Mouse (Mus musculus): ENCODE data around the gene F2.
"Not testable (repeated sequence)": the region's sequence is repeated elsewhere in the genome, so short reads cannot be mapped to it uniquely, and the experiment has no call there.

F2 gene

DNA sequence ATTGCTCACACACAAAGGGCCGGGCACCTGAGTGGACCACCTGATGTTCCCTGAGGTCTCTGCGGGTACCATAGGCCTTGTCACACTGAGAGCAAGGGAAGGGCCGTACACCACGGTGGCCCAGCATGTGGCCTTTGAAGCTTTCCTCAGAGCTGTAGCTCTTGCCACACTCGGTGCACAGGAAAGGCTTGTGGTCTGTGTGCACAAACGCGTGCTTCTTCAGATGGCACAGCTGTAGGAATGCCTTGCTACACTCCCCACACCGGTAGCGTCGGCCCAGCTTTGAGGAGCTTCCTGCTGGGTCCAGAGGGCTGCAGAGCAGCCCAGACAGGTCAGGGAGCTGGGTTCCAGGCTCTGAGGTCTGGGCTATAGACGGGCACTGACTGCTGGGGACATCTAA, 9.6 kb upstream of the F2 start:
- DNase-seq (ENCODE audit: low spot score) = no peak

DNA sequence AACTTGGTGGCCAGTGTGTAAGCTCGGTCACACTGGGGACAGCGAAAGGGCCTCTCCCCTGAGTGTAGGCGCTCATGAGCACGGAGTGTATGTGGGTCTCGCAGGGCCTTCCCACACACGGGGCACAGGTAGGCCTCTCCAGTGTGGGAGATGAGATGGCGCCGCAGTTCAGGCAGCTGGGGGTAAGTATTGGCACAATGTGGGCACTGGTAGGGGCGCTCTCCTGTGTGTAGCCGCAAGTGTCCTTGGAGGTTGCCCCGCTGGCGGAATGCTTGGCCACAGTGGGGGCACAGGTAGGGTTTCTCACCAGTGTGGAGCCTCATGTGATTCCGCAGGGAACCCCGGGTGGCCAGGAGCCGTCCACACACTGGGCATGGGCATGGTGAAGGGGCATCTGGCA, 9.1 kb upstream of the F2 start:
- DNase-seq (ENCODE audit: low spot score) = no peak

- no peak for DNase-seq (ENCODE audit: low spot score)
Measured at GRCm38 (mm10) chr2:91644021-91644420, 7.8 kb upstream of the F2 start.

DNA sequence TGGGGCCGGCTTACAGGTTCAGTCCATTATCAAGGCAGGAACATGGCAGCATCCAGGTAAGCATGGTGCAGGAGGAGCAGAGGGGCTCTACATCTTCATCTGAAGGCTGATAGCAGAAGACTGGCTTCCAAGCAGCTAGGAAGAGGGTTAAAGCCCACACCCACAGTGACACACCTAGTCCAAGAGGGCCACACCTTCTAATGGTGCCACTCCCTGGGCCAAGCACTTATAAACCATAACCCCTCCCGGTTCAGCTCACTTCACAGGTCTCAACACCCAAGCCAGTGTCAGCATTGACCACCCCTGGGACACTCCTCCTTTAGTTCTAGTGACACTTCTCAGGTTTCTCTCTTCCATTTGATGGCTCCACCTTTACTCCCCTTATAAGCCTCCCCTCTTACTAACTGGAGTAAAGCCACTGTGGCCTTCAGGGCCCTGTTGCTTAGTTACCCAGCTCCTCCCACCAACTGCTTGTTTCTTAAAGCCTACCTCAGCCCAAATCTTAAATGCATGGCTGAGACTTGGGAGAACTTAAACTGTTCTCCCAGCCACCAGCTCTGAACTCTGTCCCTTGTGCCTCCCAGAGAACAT, 6.7 kb upstream of the F2 start:
- DNase-seq (ENCODE audit: low spot score) = no peak

GRCm38 (mm10) chr2:91638931-91639330, 2.7 kb upstream of the F2 start:
- no peak for DNase-seq (ENCODE audit: low spot score)

- DNase-seq (ENCODE audit: low spot score) = no peak
Measured at GRCm38 (mm10) chr2:91636727-91637338, 619 bp upstream of the F2 start.

DNA sequence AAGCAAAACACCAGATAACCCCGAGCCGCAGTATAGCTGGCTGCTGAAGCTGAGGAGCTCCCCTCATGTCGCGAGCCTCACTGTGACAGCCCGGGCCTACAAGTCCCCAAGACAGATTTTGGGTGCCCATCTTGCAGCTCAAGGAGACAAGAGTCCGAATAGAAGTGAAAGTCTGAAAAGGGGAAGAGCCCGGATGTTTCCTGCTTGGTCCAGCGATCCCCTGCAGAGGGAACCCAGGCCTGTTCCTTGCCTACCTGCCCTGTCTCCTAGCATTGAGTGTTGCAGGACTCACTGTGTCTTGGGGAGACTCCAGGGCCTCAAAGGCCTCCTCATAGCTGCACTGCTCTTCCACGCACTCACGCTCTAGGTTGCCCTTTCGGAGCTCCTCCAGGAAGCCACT, 728 bp downstream of the F2 start:
- DNase-seq (ENCODE audit: low spot score) = no peak

- DNase-seq (ENCODE audit: low spot score) = no peak
Measured at GRCm38 (mm10) chr2:91634841-91635240, 1.4 kb downstream of the F2 start.

DNA sequence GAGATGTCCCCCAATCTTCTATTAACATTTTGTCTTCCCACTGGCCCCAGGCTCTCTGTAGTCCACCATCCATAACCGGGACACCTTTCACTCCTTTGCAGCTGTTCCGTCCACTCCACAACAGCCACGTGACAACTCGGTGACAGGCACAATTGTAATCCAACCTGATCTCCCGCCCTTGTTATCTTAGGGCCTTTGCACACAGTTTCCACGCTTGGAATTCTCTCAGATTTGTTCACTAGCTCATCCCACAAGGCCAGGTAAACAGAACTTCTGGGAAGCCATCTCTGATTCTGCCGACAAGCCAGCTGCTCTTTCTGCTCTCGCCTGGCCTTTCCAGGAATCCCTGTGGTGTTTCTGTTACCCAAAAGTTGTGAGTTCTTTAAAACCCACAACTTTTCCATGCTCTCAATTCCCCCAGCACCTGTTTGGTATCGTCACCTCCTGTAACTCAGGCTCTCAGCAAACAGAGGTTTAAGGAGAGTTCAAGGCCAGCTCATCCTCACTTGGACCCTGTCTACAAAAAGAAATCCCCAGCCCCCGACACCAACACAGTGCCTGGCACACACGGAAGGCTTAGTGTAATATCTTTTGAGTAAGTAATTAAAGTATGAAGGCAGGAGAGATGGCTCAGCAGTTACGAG, 2.8 kb downstream of the F2 start:
- DNase-seq (ENCODE audit: low spot score) = no peak

- no peak for DNase-seq (ENCODE audit: low spot score)
Measured at GRCm38 (mm10) chr2:91632316-91632715, 3.9 kb downstream of the F2 start.

- no peak for DNase-seq (ENCODE audit: low spot score)
Measured at GRCm38 (mm10) chr2:91631826-91632225, 4.4 kb downstream of the F2 start.

GRCm38 (mm10) chr2:91630384-91630783, 5.8 kb downstream of the F2 start:
- no peak for DNase-seq (ENCODE audit: low spot score)

GRCm38 (mm10) chr2:91629682-91630081, 6.5 kb downstream of the F2 start:
- no peak for DNase-seq (ENCODE audit: low spot score)

DNA sequence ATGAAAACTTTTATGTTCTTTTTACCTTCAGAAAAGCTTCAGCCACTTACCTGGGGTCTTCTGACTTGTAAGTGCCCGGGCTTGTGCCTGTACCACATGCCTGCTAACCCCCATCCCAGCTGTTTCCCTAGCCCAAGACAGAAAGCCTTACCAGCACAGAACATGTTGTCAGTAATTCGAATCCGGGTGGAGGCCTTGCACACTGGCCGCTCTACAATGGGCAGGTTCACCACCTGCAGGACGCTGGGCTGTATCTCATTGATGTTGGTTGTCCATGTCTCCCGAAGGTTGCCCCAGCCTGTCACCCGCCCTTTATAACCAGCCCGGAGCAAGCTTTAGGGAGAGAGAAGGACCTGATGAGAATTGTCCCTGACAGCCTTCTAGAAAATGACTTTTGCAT, 8.0 kb downstream of the F2 start:
- no peak for DNase-seq (ENCODE audit: low spot score)

DNA sequence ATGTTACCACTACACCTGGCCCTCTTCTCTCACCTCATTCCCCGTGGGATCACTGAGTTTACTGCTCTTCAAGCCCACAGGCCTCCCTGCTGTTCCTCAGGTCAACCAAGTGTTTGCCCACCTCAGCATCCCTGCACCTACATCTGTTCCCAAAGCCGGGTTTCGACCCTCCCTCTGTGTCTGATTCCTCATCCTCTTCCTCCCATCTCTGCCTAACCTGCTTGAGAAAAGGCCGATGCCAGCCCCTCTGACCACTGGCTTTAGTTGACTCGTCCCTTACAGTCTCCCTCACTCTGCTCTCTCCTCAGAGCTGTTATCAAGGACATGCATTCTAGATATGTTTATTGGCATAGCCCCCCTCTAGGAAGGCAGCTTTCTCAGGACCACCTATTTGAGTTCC, 8.7 kb downstream of the F2 start:
- DNase-seq (ENCODE audit: low spot score) = no peak

DNA sequence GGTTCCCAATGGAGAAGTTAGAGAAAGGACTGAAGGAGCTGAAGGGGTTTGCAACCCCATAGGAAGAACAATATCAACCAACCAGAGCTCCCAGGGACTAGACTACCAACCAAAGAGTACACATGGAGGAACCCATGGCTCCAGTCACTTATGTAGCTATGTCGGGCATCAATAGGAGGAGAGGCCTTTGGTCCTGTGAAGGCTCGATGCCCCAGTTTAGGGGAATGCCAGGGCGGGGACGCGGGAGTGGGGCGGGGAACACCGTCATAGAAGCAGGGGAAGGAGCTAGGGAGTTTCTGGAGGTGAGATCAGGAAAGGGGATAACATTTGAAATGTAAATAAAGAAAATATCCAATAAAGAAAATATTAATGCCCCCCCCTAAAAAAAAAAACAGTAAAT, 12.8 kb downstream of the F2 start:
- not testable (repeated sequence) for DNase-seq (ENCODE audit: low spot score)

DNA sequence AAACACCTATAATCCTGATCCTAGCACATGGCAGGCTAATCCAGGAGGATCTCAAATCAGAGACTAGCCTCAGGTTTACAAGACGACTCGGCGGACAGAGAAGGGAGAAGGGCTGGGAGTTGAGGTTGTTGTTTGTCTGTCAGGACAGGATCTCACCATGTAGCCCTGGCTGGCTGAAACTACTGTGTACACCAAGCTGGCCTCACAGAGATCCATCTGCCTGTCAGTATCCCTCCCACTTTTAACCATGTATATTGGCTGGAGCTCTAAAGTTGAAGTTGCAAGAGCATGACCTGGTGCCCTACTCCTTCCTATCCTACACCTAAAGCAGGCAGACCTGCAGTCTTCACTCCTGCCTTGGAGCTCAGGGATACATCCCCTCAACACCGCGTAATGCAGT, 13.9 kb downstream of the F2 start:
- no peak for DNase-seq (ENCODE audit: low spot score)

- DNase-seq (ENCODE audit: low spot score) = not testable (repeated sequence)
Measured at GRCm38 (mm10) chr2:91609370-91609769, 26.8 kb downstream of the F2 start.

GRCm38 (mm10) chr2:91602389-91602788, 33.8 kb downstream of the F2 start:
- DNase-seq (ENCODE audit: low spot score) = no peak

DNA sequence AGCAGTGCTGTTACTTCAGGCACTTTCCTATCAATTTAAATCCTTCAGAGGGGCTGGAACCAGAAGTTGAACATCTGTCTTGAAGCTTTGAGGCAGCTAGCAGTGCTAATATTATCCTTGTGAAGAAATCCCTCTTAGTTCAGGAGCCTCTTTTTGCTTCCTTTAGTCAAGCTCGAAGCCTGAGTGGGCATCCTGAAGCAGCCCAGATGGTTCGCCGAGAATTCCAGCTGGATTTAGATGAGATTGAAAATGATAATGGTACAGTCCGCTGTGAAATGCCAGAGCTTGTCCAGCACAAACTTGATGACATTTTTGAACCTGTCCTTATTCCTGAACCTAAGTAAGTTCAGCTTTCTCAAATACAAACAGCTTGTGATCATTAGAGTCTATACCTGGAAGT, 35.7 kb downstream of the F2 start:
- DNase-seq (ENCODE audit: low spot score) = no peak

- DNase-seq (ENCODE audit: low spot score) = no peak
Measured at GRCm38 (mm10) chr2:91586242-91586641, 50.0 kb downstream of the F2 start.

- no peak for DNase-seq (ENCODE audit: low spot score)
Measured at GRCm38 (mm10) chr2:91580894-91581293, 55.3 kb downstream of the F2 start.

Data from ovary, postnatal 36 days (tissue).